Mouse (Mus musculus): ENCODE data around the gene Cc2d1b.

The Cc2d1b gene

DNA sequence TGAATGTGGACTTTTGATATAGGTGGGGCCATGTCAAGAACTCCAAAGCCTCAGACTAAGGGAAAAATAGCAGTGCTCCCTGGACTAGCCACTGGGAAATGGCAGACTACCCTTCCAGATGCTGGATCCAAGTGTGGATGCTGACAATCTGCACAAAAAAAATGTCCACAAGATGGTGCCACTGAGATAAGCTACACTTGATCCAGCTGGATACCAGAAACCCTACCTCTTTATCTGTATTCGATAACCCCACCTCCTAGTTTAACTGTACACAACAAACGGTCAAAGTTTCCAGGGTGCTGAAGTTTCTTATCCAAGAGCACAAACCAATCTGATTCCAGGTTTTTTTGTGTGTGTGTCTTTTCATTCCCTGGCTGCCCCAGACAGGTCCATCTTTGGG, 44.7 kb downstream of the Cc2d1b start:
- no peak for DNase-seq
